Mouse (Mus musculus) bone marrow, adult 2 months (tissue): ENCODE data around the gene Abcg1. TPM values are rescaled to one million over a fixed set of nuclear protein-coding genes. Genes with fewer than 3 reads are reported as not detected.

Experiments
- H3K27ac ChIP-seq: fragments of 200-500 bp; 2 replicates; pipeline ENCODE4 v1.5.1; 2012; ENCODE audit warnings: low read depth, mild to moderate bottlenecking, control low read depth, inconsistent platforms, low read length; ENCODE audit not compliant: control insufficient read depth, poor library complexity, insufficient read depth
- H3K4me1 ChIP-seq: fragments of 200-500 bp; 2 replicates; pipeline ENCODE4 v1.6.1; 2011; ENCODE audit warnings: low read length; ENCODE audit not compliant: control insufficient read depth, insufficient read depth
- H3K4me3 ChIP-seq: fragments of 200-500 bp; replicated peaks from 2 replicates; pipeline ENCODE3; 2011; ENCODE audit warnings: mild to moderate bottlenecking, low read depth, low read length, control low read depth; ENCODE audit not compliant: control insufficient read depth
- CTCF ChIP-seq: fragments of 200-500 bp; IDR thresholded peaks from 2 replicates; pipeline ENCODE4 v1.5.1; 2011; ENCODE audit warnings: low read length, control low read depth; ENCODE audit not compliant: control insufficient read depth, insufficient read depth
- POLR2A ChIP-seq: fragments of 200-500 bp; IDR thresholded peaks from 2 replicates; pipeline ENCODE4 v1.6.1; 2011; ENCODE audit warnings: low read depth, mild to moderate bottlenecking, control low read depth, low read length, borderline replicate concordance; ENCODE audit not compliant: control insufficient read depth
- WGBS: fragments of 180-500 bp; shearing (Covaris S2); methylation state at CpG from one replicate; pipeline ENCODE4 v1.1.7; 2018; 5-methylcytosine and 5-hydroxymethylcytosine counted together
- polyA plus RNA-seq: library from polyadenylated mRNA; stranded (reverse); fragments of >200 nt; gene quantifications from 2 replicates; pipeline ENCODE4 v1.2.4, GENCODE M21; 2011; ENCODE audit warnings: low replicate concordance; ENCODE audit not compliant: missing spikeins, insufficient read depth, insufficient read length

Abcg1 gene
- polyA plus RNA-seq, 1 experiment = 10.4 TPM

- TF ChIP-seq CTCF = no peak
- no peak for TF ChIP-seq POLR2A
- Histone ChIP-seq H3K27ac (no peak overlapping the region), H3K4me1 (peaks cover 10% of the 10 kb centered on the region), H3K4me3 (no peak overlapping the region)
- 89% methylated on average over 11 of the region's 11 CpGs for WGBS
Observed at GRCm38 (mm10) chr17:31078581-31078980, 21.1 kb downstream of the Abcg1 start.

GRCm38 (mm10) chr17:31079078-31079840 lies 21.8 kb downstream of the Abcg1 start:
- no peak overlapping the region for H3K4me3 ChIP-seq
- no peak overlapping the region for H3K27ac ChIP-seq
- TF ChIP-seq CTCF = no peak
- no peak for TF ChIP-seq POLR2A
- WGBS = 70% methylated on average over 12 of the region's 12 CpGs
- peaks cover 9% of the 10 kb centered on the region for H3K4me1 ChIP-seq

- 89% methylated on average over 4 of the region's 4 CpGs for WGBS
- TF ChIP-seq POLR2A (no peak), CTCF (no peak)
- Histone ChIP-seq H3K4me3 (no peak overlapping the region), H3K27ac (no peak overlapping the region), H3K4me1 (peaks cover 4% of the 10 kb centered on the region)
Observed at GRCm38 (mm10) chr17:31082296-31083078, 25.0 kb downstream of the Abcg1 start.

- no peak overlapping the region for H3K4me3 ChIP-seq
- 78% methylated on average over 3 of the region's 3 CpGs for WGBS
- H3K4me1 ChIP-seq = peaks cover 14% of the 10 kb centered on the region
- TF ChIP-seq CTCF (no peak), POLR2A (no peak)
- H3K27ac ChIP-seq = no peak overlapping the region
Observed at GRCm38 (mm10) chr17:31085519-31085918, 28.0 kb downstream of the Abcg1 start.

- TF ChIP-seq POLR2A = no peak
- TF ChIP-seq CTCF = no peak
- 91% methylated on average over 7 of the region's 7 CpGs for WGBS
- no peak overlapping the region for H3K4me3 ChIP-seq
- H3K4me1 ChIP-seq = peaks cover 14% of the 10 kb centered on the region
- no peak overlapping the region for H3K27ac ChIP-seq
Observed at GRCm38 (mm10) chr17:31086196-31086595, 28.7 kb downstream of the Abcg1 start.

GRCm38 (mm10) chr17:31088711-31089110 lies 31.2 kb downstream of the Abcg1 start:
- TF ChIP-seq POLR2A (no peak), CTCF (no peak)
- Histone ChIP-seq H3K4me3 (no peak overlapping the region), H3K27ac (peak overlapping the region; percentile 40), H3K4me1 (peaks cover 12% of the 10 kb centered on the region)
- WGBS = 55% methylated on average over 5 of the region's 5 CpGs

- TF ChIP-seq CTCF = no peak
- TF ChIP-seq POLR2A = no peak
- H3K4me1 ChIP-seq = peaks cover 12% of the 10 kb centered on the region
- no peak overlapping the region for H3K4me3 ChIP-seq
- 38% methylated on average over 8 of the region's 8 CpGs for WGBS
- H3K27ac ChIP-seq = no peak overlapping the region
Observed at GRCm38 (mm10) chr17:31089848-31090247, 32.4 kb downstream of the Abcg1 start.

GRCm38 (mm10) chr17:31091023-31091735 lies 33.7 kb downstream of the Abcg1 start:
- H3K4me3 ChIP-seq = no peak overlapping the region
- peaks cover 11% of the 10 kb centered on the region for H3K4me1 ChIP-seq

More at GRCm38 (mm10) chr17:31091023-31091735, 33.7 kb downstream of the Abcg1 start:
- no peak overlapping the region; the same call in 1 of the 2 replicates for H3K27ac ChIP-seq
- WGBS = 59% methylated on average over 13 of the region's 13 CpGs
- TF ChIP-seq CTCF (0 out of 2 replicates have a peak, but pooled peaks have one; percentile 10), POLR2A (no peak)
